Mouse (Mus musculus) forebrain, postnatal 0 days (tissue): ENCODE data around the gene Cfap58. TPM values are rescaled to one million over a fixed set of nuclear protein-coding genes. Genes with fewer than 3 reads are reported as not detected.

Source experiments
- ATAC-seq: fragments of 200-750 bp; cut with Nextera tagmentation; 2 replicates; pipeline ENCODE4 v1.8.0; 2017; ENCODE audit warnings: mild to moderate bottlenecking, moderate library complexity
- DNase-seq: peaks from one replicate; pipeline ENCODE4 v3.0.0-alpha.2; 2015
- H3K27ac ChIP-seq: fragments of 300-500 bp; sonication (generic); 2 replicates; pipeline ENCODE4 v1.5.1; 2014; ENCODE audit warnings: low read depth, mild to moderate bottlenecking, antibody characterized with exemption, low read length, moderate library complexity, mixed read lengths
- H3K27me3 ChIP-seq: fragments of 300-500 bp; sonication (generic); 2 replicates; pipeline ENCODE4 v1.6.1; 2014; ENCODE audit warnings: mild to moderate bottlenecking, low read length, mixed read lengths; ENCODE audit not compliant: insufficient read depth
- H3K36me3 ChIP-seq: fragments of 300-500 bp; sonication (generic); 2 replicates; pipeline ENCODE4 v1.6.1; 2014; ENCODE audit warnings: mild to moderate bottlenecking, moderate library complexity; ENCODE audit not compliant: insufficient read depth
- H3K4me1 ChIP-seq: fragments of 300-500 bp; sonication (generic); 2 replicates; pipeline ENCODE4 v1.6.1; 2014; ENCODE audit warnings: antibody characterized with exemption; ENCODE audit not compliant: insufficient read depth
- H3K4me2 ChIP-seq: fragments of 300-500 bp; sonication (generic); 2 replicates; pipeline ENCODE4 v1.6.1; 2014; ENCODE audit warnings: low read depth, mild to moderate bottlenecking, moderate library complexity
- H3K4me3 ChIP-seq: fragments of 300-500 bp; sonication (generic); 2 replicates; pipeline ENCODE4 v1.5.1; 2014; ENCODE audit warnings: low read depth, low read length, mixed read lengths
- H3K9ac ChIP-seq: fragments of 300-500 bp; sonication (generic); 2 replicates; pipeline ENCODE4 v1.6.1; 2014; ENCODE audit warnings: mild to moderate bottlenecking
- H3K9me3 ChIP-seq: fragments of 300-500 bp; sonication (generic); 2 replicates; pipeline ENCODE4 v1.6.1; 2016; ENCODE audit warnings: low read length
- CTCF ChIP-seq: sonication (generic); IDR thresholded peaks from 2 replicates; pipeline ENCODE4 v1.5.1; 2016; ENCODE audit warnings: antibody characterized with exemption, control low read depth, low read depth
- WGBS: fragments of 180-500 bp; shearing (Covaris S2); extraction: QIAGEN DNeasy Blood & Tissue Kit; methylation state at CpG from one replicate; pipeline ENCODE4 v1.1.7; 2014; 5-methylcytosine and 5-hydroxymethylcytosine counted together
- microRNA-seq, 2 experiments: library from miRNA; unstranded; fragments of <30 nt; microRNA quantifications; one replicate each; pipeline ENCODE4; 2016
- polyA plus RNA-seq: library from polyadenylated mRNA; unstranded; fragments of >200 nt; fragmentation: Nextera tagmentation; extraction: Ambion mirVana; gene quantifications from 2 replicates; pipeline ENCODE4 v1.2.1, GENCODE M21; 2015
- total RNA-seq: library from RNA; depleted of rRNA; stranded (reverse); fragments of >200 nt; gene quantifications from 2 replicates; pipeline ENCODE4 v1.2.3, GENCODE M21; 2014; rRNA removed

Cfap58 gene
- total and polyA plus RNA-seq, 2 experiments from 2014 or later: 0.62 to 2.6 TPM

GRCm38 (mm10) chr19:48063289-48063688, 125.8 kb downstream of the Cfap58 start:
- no peaks in the 10 kb centered on the region for H3K4me1 ChIP-seq
- H3K27me3 ChIP-seq: no peaks in the 10 kb centered on the region
- no peak for ATAC-seq
- H3K9me3 ChIP-seq: no peaks in the 10 kb centered on the region
- no peak overlapping the region for H3K9ac ChIP-seq
- no peak for TF ChIP-seq CTCF
- no peak overlapping the region for H3K27ac ChIP-seq
- H3K4me2 ChIP-seq: no peak overlapping the region
- no peaks in the 10 kb centered on the region for H3K36me3 ChIP-seq
- DNase-seq: no peak
- WGBS: 59% methylated on average over 2 of the region's 2 CpGs
- H3K4me3 ChIP-seq: no peak overlapping the region

DNA sequence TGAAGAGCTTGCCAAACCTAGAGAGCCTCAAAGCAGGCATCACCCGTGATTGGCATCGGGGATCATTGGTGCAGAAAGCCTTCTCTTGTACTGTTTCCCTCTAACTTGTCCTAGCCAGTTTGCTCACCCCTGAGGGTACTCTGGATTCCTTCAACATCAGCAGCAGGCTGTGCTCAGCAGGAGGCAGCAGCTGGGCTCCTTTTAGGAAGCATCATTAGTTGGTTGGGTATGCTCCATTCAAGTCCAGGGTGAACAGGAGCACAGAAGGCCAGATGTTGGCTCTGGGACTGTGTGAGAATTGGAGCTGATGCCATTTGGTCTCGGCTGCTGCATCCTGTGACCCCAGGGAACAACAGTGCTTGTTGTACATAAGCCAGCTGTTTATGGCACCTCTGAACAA, 142.2 kb downstream of the Cfap58 start:
- Histone ChIP-seq H3K9ac (no peak overlapping the region), H3K4me3 (no peak overlapping the region), H3K4me2 (no peak overlapping the region), H3K4me1 (0 out of 2 replicates have a peak, but pooled peaks cover 3% of the 10 kb centered on the region), H3K27me3 (no peaks in the 10 kb centered on the region; the same call in 1 of the 2 replicates), H3K9me3 (no peaks in the 10 kb centered on the region), H3K27ac (no peak overlapping the region), H3K36me3 (no peaks in the 10 kb centered on the region)
- no peak for ATAC-seq
- 68% methylated on average over 3 of the region's 3 CpGs for WGBS
- DNase-seq: no peak
- TF ChIP-seq CTCF: no peak

- Histone ChIP-seq H3K4me3 (no peak overlapping the region), H3K9me3 (no peaks in the 10 kb centered on the region), H3K27me3 (no peaks in the 10 kb centered on the region; the same call in 1 of the 2 replicates), H3K9ac (no peak overlapping the region), H3K4me1 (0 out of 2 replicates have a peak, but pooled peaks cover 3% of the 10 kb centered on the region), H3K27ac (no peak overlapping the region), H3K4me2 (no peak overlapping the region), H3K36me3 (no peaks in the 10 kb centered on the region)
- WGBS: 26% methylated on average over 4 of the region's 4 CpGs
- ATAC-seq (peak; percentile 20; the same call in 1 of the 2 replicates), DNase-seq (no peak)
- TF ChIP-seq CTCF: no peak
These were observed 144.0 kb downstream of the Cfap58 start for GRCm38 (mm10) chr19:48081456-48081855.

Small RNA genes within 50 kb of the gene (microRNA-seq; reads per million reads assigned to microRNA genes)
- gene Gm22240: 0 reads per million in 2 experiments

Other genes starting within 250 kb of the Cfap58 start
- 0.08 and 0.57 TPM in 2 replicates for gene Col17a1, start 245.6 kb upstream of the Cfap58 start, total RNA-seq
- 0.08 and 0.42 TPM in 2 replicates for gene Col17a1, start 245.6 kb upstream of the Cfap58 start, polyA plus RNA-seq
- 67.0 and 85.9 TPM in 2 replicates for gene Sfr1, start 206.0 kb upstream of the Cfap58 start, total RNA-seq
- gene Sfr1, start 206.0 kb upstream of the Cfap58 start, polyA plus RNA-seq: 211 and 215 TPM in 2 replicates
- 120 and 187 TPM in 2 replicates for gene Gsto1, start 82.7 kb upstream of the Cfap58 start, total RNA-seq
- gene Gsto1, start 82.7 kb upstream of the Cfap58 start, polyA plus RNA-seq: 166 and 184 TPM in 2 replicates
- gene Gsto2, start 72.1 kb upstream of the Cfap58 start, total RNA-seq: 0.77 and 0.95 TPM in 2 replicates
- gene Gsto2, start 72.1 kb upstream of the Cfap58 start, polyA plus RNA-seq: 0.88 and 0.93 TPM in 2 replicates
- gene Cfap43, start 18.4 kb upstream of the Cfap58 start, total RNA-seq: 2.1 and 2.3 TPM in 2 replicates
- gene Cfap43, start 18.4 kb upstream of the Cfap58 start, polyA plus RNA-seq: 0.99 and 1.8 TPM in 2 replicates
- gene Itprip, start 18.4 kb upstream of the Cfap58 start, total RNA-seq: 3.8 and 4.9 TPM in 2 replicates
- gene Itprip, start 18.4 kb upstream of the Cfap58 start, polyA plus RNA-seq: 2.2 and 2.4 TPM in 2 replicates